Mouse (Mus musculus) embryo, embryonic 10 days (tissue): ENCODE results near the gene Plxna3.

Source experiments
- DNase-seq: peaks from one replicate; pipeline ENCODE4 v3.0.0-alpha.2; 2015; ENCODE audit warnings: low spot score

Gene Plxna3

DNA sequence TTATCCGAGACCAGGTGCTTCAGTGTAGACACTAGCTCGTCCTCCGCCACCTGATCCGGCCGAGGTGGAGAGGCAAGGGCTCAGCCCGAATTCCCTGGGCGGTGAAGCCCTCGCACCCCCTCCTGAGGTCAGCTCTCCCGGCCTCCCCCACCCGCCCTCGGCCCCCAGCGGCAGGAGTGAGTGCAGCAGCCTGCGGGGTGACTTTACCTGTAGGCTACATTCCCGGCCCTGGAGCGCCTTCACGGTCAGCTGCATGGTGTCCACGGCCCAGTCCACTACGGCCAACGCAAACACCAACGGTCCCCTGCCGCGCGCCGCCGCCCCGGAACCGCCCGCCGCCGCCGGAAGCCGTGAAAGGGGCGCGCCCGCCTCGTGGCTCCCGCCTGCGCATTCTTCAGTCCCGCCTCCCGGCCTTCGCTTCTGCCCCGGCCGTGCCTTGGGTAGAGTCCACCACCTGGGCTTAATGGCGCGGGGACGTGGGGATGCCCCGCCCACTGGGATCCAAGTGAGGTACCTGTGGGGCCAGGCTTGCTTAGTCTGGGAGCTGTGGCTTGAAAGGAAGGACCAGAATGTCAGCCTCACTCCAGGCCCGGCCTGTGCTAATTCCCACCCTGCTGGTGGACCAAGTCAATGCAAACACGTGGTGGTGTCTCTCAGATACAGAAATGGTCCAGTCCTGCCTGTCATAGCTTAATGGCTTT, 39.5 kb downstream of the Plxna3 start:
- DNase-seq, result peak; percentile 74

DNA sequence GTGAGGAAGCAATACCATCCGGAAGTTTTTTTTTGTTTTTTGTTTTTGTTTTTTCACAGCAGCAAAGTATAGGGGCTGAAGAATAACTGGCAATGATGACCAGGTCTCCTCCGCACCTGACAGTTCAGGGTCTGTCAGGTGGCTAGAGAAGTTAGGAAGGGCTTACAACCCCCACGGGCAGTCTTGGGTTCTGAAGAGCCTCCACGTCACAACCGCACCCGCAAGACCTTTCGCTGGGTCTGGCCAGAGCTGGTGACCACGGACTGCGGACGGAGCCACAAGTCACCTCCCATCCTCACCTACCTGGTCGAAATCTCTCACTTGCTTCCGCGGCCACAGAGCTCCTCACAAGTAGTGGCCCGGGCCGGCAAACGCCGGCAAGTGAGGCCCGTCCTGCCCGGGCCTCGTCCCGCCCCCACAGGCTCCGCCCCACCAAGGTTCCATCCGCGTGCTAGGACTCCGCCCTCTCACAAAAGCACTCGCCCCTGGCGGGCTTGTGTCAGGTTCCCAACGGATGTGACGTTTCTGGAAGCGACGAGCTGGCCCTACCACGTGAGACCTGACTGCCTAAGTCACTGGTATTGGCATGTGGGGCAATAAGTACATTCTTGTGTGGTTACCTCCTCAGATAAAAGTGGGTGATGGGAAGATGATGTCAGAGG, 44.2 kb downstream of the Plxna3 start, which contains the start of the genes Ubl4a and Slc10a3:
Gene Ubl4a, minus strand, starts transcription at position 331 of the 662 bp plus-strand sequence.
Gene Slc10a3, minus strand, starts transcription at position 462 of the 662 bp plus-strand sequence.
- DNase-seq, result peak; percentile 92

- DNase-seq, result no peak
These were observed 55.6 kb downstream of the Plxna3 start for GRCm38 (mm10) chrX:74384451-74384850.

GRCm38 (mm10) chrX:74388153-74388552, 59.3 kb downstream of the Plxna3 start:
- DNase-seq, result no peak

DNA sequence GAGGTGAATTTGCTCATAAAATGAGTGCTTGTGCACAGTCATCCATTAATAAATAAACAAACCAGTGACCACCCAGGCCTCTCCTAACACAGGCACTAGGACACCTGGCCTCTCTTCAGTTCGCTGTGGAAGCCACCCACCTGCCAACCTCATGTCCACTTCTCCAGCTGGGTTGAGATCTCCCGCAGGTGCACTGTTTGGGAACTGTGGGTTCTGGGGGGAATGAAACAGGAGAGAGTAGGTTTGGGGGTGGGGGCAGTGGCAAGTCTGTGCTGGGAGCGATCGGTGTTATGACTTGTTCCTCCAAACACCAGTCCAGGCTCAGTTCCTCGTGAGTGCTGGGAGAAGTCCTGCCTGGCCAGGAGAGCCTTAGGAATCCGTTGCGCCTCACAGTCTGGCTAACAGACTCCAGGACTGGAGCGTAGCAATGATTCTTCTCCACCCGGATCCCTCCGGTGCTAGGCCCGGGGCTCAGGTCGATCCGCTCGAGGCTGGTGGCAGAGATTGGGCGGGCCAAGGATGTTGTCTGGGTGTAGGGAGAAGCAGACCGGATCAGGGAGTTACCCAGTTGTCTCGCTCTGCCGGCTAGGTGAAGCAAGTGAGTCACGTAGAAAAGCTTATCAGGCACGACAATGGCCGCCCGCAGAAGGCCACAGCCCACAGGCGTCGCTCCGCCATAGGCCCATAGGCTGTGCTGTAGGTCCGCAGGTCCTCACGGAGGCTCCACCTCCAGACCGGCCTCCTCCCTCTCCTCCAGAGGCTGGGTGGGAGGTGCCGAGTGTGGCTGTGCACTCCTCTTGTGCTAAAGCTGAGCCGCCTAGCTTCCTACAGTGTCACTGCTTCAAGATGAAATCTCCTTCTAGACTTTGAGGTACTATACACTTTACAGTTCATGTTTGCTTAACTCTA, 63.9 kb downstream of the Plxna3 start, which contains the start of the genes Fam3a and Ikbkg:
Gene Fam3a, minus strand, starts transcription at position 738 of the 909 bp plus-strand sequence.
Gene Ikbkg, plus strand, starts transcription at position 756 of the 909 bp plus-strand sequence.
- peak; percentile 90 for DNase-seq
